Mouse (Mus musculus): ENCODE measurements around the gene Elk4. TPM values are rescaled to one million over a fixed set of nuclear protein-coding genes. Genes with fewer than 3 reads are reported as not detected.

Gene Elk4
- total and polyA plus RNA-seq, 3 experiments: 16.8 to 18.9 (median 17.4) TPM

DNA sequence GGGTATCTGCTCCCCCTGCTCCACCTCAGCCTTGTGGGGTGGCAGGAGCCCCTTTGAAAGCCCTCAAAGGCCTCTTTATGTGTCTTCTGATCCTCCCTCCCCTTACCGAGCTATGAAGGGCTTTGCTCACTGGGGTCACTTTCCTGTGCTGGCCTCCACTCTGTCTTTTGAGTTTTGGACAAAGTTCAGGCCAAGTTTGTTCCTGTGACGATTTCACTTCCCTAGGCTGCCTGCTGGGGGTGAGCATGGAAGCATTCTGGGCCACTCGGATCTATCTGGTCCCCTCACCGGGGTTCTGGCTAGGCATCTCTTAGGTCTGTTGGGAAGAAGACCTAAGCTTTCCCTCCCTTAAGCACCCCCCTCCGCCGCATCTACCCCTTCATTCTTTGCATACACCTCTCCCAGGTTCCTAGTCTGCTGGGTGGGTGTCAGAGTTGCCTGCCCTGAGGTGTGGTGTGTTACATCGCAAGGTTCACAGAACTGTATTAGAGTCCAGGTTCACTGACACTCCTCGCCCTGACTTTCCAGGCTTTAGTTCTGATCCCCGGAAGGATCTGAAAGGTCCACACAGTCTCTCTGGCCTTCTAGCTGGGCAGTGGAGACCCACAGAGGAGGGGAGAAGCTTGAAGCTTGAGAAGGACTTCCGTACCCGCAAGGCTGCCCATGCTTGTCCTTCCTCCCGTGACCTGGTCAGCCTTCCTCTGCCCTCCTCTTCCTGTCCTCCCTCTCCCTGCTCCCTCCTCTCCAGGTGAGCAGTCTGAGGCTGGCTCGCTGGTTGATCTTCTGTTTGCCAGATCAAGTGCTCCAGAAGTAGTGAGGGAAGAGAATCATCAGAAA lies 34.7 kb upstream of the Elk4 start:
- Histone ChIP-seq H3K4me1 (ENCODE audit: control insufficient read depth in 1 of 2, insufficient read depth in 2 of 2) (peaks cover 0 to 9% of the 10 kb centered on the region in 2 experiments; a peak in 1 of 4 replicates), H3K27ac (ENCODE audit: insufficient read depth, low read depth) (no peak overlapping the region), H3K27me3 (replicated peaks) (peaks cover 92% of the 10 kb centered on the region), H3K4me3 (replicated peaks in 1 of 3; ENCODE audit: low read depth in 2 of 3, low read length in 2 of 3, poor library complexity in 1 of 3) (no peak overlapping the region), H3K79me2 (replicated peaks; ENCODE audit: control insufficient read depth, extremely low read depth, insufficient read depth, poor library complexity, severe bottlenecking) (no peaks in the 10 kb centered on the region), H3K4me2 (ENCODE audit: insufficient read depth, low read depth, poor library complexity, severe bottlenecking) (no peak overlapping the region), H3K9me3 (replicated peaks; ENCODE audit: low read length) (no peaks in the 10 kb centered on the region), H3K36me3 (replicated peaks in 1 of 2; ENCODE audit: control insufficient read depth in 1 of 2, insufficient read depth in 1 of 2, low read length in 1 of 2) (no peaks in the 10 kb centered on the region), H3K9ac (ENCODE audit: insufficient read depth, low read depth) (no peak overlapping the region)
- dilution Hi-C loops (cut with MboI; ENCODE audit: extremely low pct_ligation_motif_present, extremely low pct_unique_long_range_greater_than_20kb, low sequenced_read_pairs) (no loop called here), in situ Hi-C loops (cut with MboI; ENCODE audit: low pct_ligation_motif_present, low pct_unique_long_range_greater_than_20kb, low sequenced_read_pairs) (no loop called here)
- no peak for TF ChIP-seq MEF2A (IDR thresholded peaks at IDR 0.05; ENCODE audit: borderline replicate concordance, low read depth, low read length)
- TF ChIP-seq SMC3 (IDR thresholded peaks at IDR 0.05; ENCODE audit: low read depth, low read length): no peak
- TF ChIP-seq POLR2AphosphoS2 (IDR thresholded peaks at IDR 0.05; ENCODE audit: low read depth, low read length): no peak
- TF ChIP-seq HCFC1 (IDR thresholded peaks at IDR 0.05; ENCODE audit: low read depth, low read length): no peak
- no peak for DNase-seq (ENCODE audit: extremely low read depth)

DNA sequence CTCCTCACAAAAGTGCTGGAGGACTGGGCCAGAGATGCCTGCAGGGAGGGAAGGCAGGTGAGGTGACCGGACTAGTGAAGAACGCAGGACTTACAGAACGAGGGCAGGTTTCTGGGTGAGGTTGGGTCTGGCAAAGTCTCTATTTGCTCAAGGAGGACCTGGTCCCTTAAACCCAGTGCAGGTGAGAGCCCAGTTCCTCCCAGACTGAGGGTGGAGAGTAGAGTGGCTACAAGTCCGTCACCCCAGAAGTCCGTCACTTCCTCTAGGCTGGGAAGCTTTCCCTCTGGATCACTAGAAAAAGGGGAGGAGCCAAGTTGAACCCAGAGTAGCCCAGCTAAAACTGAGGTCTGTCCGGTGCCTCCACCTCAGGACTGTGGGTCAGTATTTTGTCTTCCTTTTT lies 33.4 kb upstream of the Elk4 start:
- in situ Hi-C loops (cut with MboI; ENCODE audit: low pct_ligation_motif_present, low pct_unique_long_range_greater_than_20kb, low sequenced_read_pairs) (no loop called here), dilution Hi-C loops (cut with MboI; ENCODE audit: extremely low pct_ligation_motif_present, extremely low pct_unique_long_range_greater_than_20kb, low sequenced_read_pairs) (no loop called here)
- Histone ChIP-seq H3K4me1 (ENCODE audit: control insufficient read depth in 1 of 2, insufficient read depth in 2 of 2) (peaks cover 0 to 9% of the 10 kb centered on the region in 2 experiments; a peak in 1 of 4 replicates), H3K79me2 (replicated peaks; ENCODE audit: control insufficient read depth, extremely low read depth, insufficient read depth, poor library complexity, severe bottlenecking) (no peaks in the 10 kb centered on the region), H3K9ac (ENCODE audit: insufficient read depth, low read depth) (no peak overlapping the region), H3K27ac (ENCODE audit: insufficient read depth, low read depth) (no peak overlapping the region), H3K27me3 (replicated peaks) (peaks cover 88% of the 10 kb centered on the region), H3K9me3 (replicated peaks; ENCODE audit: low read length) (no peaks in the 10 kb centered on the region), H3K36me3 (replicated peaks in 1 of 2; ENCODE audit: control insufficient read depth in 1 of 2, insufficient read depth in 1 of 2, low read length in 1 of 2) (no peaks in the 10 kb centered on the region), H3K4me2 (ENCODE audit: insufficient read depth, low read depth, poor library complexity, severe bottlenecking) (no peak overlapping the region), H3K4me3 (replicated peaks in 1 of 3; ENCODE audit: low read depth in 2 of 3, low read length in 2 of 3, poor library complexity in 1 of 3) (no peak overlapping the region)
- TF ChIP-seq EP300 (IDR thresholded peaks at IDR 0.05; ENCODE audit: low read length): no peak
- no peak for TF ChIP-seq MAFK (IDR thresholded peaks at IDR 0.05; ENCODE audit: insufficient replicate concordance, low read length)
- TF ChIP-seq CHD1 (IDR thresholded peaks at IDR 0.05; ENCODE audit: low read depth, low read length): no peak
- no peak for DNase-seq (ENCODE audit: extremely low read depth)

GRCm38 (mm10) chr1:131976886-131977285 lies 30.5 kb upstream of the Elk4 start:
- no peak for TF ChIP-seq CHD2 (IDR thresholded peaks at IDR 0.05; ENCODE audit: low read length)
- no peak for TF ChIP-seq ZNF384 (IDR thresholded peaks at IDR 0.05; ENCODE audit: low read depth, low read length)
- no peak for TF ChIP-seq MEF2A (IDR thresholded peaks at IDR 0.05; ENCODE audit: borderline replicate concordance, low read depth, low read length)
- TF ChIP-seq TCF12 (IDR thresholded peaks at IDR 0.05; ENCODE audit: low read depth, low read length): no peak
- no peak for TF ChIP-seq BHLHE40 (IDR thresholded peaks at IDR 0.05; ENCODE audit: low read depth, low read length)
- no peak for TF ChIP-seq HCFC1 (IDR thresholded peaks at IDR 0.05; ENCODE audit: low read depth, low read length)
- TF ChIP-seq CHD1 (IDR thresholded peaks at IDR 0.05; ENCODE audit: low read depth, low read length): no peak
- no peak for TF ChIP-seq MYC (IDR thresholded peaks at IDR 0.05; ENCODE audit: low read depth, low read length)
- no peak for TF ChIP-seq EP300 (IDR thresholded peaks at IDR 0.05; ENCODE audit: low read length)
- no peak for TF ChIP-seq ETS1 (conservative IDR thresholded peaks at IDR 0.05; ENCODE audit: low read depth, low read length)
- no peak for TF ChIP-seq SMC3 (IDR thresholded peaks at IDR 0.05; ENCODE audit: low read depth, low read length)
- TF ChIP-seq MAZ (IDR thresholded peaks at IDR 0.05; ENCODE audit: low read depth, low read length): no peak
- TF ChIP-seq NELFE (IDR thresholded peaks at IDR 0.05; ENCODE audit: low read depth, low read length): no peak
- in situ Hi-C loops (cut with MboI; ENCODE audit: low pct_ligation_motif_present, low pct_unique_long_range_greater_than_20kb, low sequenced_read_pairs): loop anchor here (5.0 kb wide), 1 partner anchor 40 kb away; no protein-coding TSS in a partner anchor
- Histone ChIP-seq H3K27me3 (replicated peaks) (peaks cover 63% of the 10 kb centered on the region), H3K9me3 (replicated peaks; ENCODE audit: low read length) (no peaks in the 10 kb centered on the region), H3K27ac (ENCODE audit: insufficient read depth, low read depth) (no peak overlapping the region), H3K4me1 (ENCODE audit: control insufficient read depth in 1 of 2, insufficient read depth in 2 of 2) (peaks cover 0 to 5% of the 10 kb centered on the region in 2 experiments; a peak in 1 of 4 replicates), H3K36me3 (replicated peaks in 1 of 2; ENCODE audit: control insufficient read depth in 1 of 2, insufficient read depth in 1 of 2, low read length in 1 of 2) (no peaks in the 10 kb centered on the region), H3K79me2 (replicated peaks; ENCODE audit: control insufficient read depth, extremely low read depth, insufficient read depth, poor library complexity, severe bottlenecking) (no peaks in the 10 kb centered on the region), H3K9ac (ENCODE audit: insufficient read depth, low read depth) (no peak overlapping the region), H3K4me2 (ENCODE audit: insufficient read depth, low read depth, poor library complexity, severe bottlenecking) (no peak overlapping the region), H3K4me3 (replicated peaks in 1 of 3; ENCODE audit: low read depth in 2 of 3, low read length in 2 of 3, poor library complexity in 1 of 3) (no peak overlapping the region)
- dilution Hi-C loops (cut with MboI; ENCODE audit: extremely low pct_ligation_motif_present, extremely low pct_unique_long_range_greater_than_20kb, low sequenced_read_pairs): no loop called here
- DNase-seq (ENCODE audit: extremely low read depth): no peak
